Mouse (Mus musculus) E14TG2a.4 (cell line): ENCODE data around the gene Frmd4b.

ENCODE experiments used
- CTCF ChIP-seq: conservative IDR thresholded peaks from 2 replicates; pipeline ENCODE4 v1.5.1; 2014; ENCODE audit warnings: low read length
- NANOG ChIP-seq: IDR thresholded peaks from 2 replicates; pipeline ENCODE4 v1.6.1; 2014; ENCODE audit warnings: borderline replicate concordance, low read length, mixed read lengths
- POU5F1 ChIP-seq: IDR thresholded peaks from 2 replicates; pipeline ENCODE4 v1.6.1; 2014; ENCODE audit warnings: low read length, borderline replicate concordance

DNA sequence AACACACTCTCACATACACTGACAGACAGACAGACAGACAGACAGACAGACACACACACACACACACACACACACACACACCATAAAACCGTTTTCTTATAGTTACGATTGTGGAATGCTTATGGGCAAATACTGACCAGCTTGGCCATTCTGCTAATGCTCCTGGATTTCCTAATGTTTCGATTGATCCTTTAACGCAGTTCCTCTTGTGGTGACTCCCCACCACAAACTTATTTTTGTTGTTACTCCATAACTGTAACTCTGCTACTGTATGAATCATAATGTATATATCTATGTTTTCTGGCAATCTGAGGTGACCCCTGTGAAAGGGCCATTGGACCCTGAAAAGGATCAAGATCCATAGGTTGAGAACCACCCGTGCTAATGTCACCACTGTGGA is 165.1 kb downstream of the Frmd4b start:
- no peak for TF ChIP-seq CTCF
- no peak for TF ChIP-seq POU5F1
- TF ChIP-seq NANOG, result no peak
